Mouse (Mus musculus): Measurements from ENCODE around the gene Leng1. TPM values are rescaled to one million over a fixed set of nuclear protein-coding genes. Genes with fewer than 3 reads are reported as not detected.

Leng1 gene
- polyA plus RNA-seq, 1 experiment from 2014 or later, result 13.1 TPM

DNA sequence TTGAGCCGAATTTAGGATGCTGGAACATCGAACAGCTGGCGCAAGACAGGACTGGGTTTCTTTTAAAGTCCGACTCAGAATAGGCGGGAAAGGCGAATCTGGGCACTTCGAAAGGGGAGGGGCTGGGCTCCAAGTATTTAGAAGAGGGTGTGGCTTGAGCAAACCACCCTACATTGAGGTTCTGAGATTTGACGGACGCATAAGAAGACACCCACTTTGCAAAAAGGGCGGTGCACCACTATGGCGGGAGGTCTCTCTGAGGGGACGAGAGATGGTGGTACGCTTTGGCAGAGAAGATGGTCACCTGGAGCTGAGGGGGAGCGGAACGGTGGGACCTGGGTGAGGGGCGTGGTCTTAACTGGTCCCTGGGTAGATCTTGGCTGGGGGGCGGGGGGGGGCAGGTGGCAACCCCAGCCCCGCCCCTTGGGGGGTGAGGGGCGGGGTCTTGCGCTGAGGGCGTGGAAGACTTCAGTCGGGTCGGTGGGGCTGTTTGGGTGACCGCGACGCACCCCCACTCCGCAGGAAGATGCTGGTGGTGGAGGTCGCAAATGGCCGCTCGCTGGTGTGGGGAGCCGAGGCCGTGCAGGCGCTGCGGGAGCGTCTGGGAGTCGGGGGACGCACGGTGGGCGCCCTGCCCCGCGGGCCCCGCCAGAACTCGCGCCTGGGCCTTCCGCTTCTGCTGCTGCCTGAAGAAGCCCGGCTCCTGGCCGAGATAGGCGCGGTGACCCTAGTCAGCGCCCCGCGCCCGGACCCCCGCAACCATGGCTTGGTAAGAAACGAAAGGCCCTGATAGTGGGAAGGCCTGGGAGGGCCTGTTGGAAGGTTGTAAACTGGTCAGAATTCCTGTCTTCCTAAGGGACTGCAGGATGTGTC lies 28.7 kb upstream of the Leng1 start:
- Histone ChIP-seq H3K9ac (ENCODE audit: low read length) (peak overlapping the region; percentile 84), H3K27ac (ENCODE audit: low read depth) (peak overlapping the region; percentile 97), H3K36me3 (ENCODE audit: control insufficient read depth, insufficient read depth, low read length) (peaks cover 47% of the 10 kb centered on the region), H3K4me3 (ENCODE audit: low read depth, low read length) (peak overlapping the region; percentile 79), H3K4me2 (ENCODE audit: low read length) (peak overlapping the region; percentile 77), H3K9me3 (ENCODE audit: control insufficient read depth, low read length) (no peaks in the 10 kb centered on the region), H3K27me3 (replicated peaks; ENCODE audit: control insufficient read depth, insufficient read depth, low read length) (no peaks in the 10 kb centered on the region), H3K4me1 (replicated peaks; ENCODE audit: control insufficient read depth, insufficient read depth, low read length) (peaks cover 12% of the 10 kb centered on the region)
- under 1% methylated on average over 43 of the region's 55 CpGs for WGBS
- ATAC-seq (replicated peaks; ENCODE audit: low FRiP score, low TSS enrichment, low read depth), result peak; percentile 70
- peak; percentile 89 for DNase-seq (ENCODE audit: low spot score)

DNA sequence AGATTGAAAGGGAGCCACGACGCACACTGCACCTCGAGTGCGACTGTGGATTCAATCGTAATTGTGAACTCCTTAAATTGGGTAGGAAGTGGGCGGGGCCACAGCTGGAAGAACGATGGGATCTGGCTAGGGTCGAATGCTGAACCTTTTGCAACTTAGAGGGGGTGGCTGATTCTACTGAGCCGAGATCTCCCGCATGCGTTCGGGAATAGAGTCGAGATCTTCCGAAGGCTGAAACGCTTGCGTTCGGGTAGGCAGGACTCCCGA lies 28.1 kb upstream of the Leng1 start:
- Histone ChIP-seq H3K27me3 (replicated peaks; ENCODE audit: control insufficient read depth, insufficient read depth, low read length) (no peaks in the 10 kb centered on the region), H3K36me3 (ENCODE audit: control insufficient read depth, insufficient read depth, low read length) (peaks cover 43% of the 10 kb centered on the region), H3K4me2 (ENCODE audit: low read length) (peak overlapping the region; percentile 77), H3K9ac (ENCODE audit: low read length) (peak overlapping the region; percentile 84), H3K27ac (ENCODE audit: low read depth) (peak overlapping the region; percentile 97), H3K4me1 (replicated peaks; ENCODE audit: control insufficient read depth, insufficient read depth, low read length) (peaks cover 12% of the 10 kb centered on the region), H3K4me3 (ENCODE audit: low read depth, low read length) (peak overlapping the region; percentile 79), H3K9me3 (ENCODE audit: control insufficient read depth, low read length) (no peaks in the 10 kb centered on the region)
- DNase-seq (ENCODE audit: low spot score) (no peak), ATAC-seq (replicated peaks; ENCODE audit: low FRiP score, low TSS enrichment, low read depth) (no peak)
- WGBS, result under 1% methylated on average over 18 of the region's 18 CpGs

DNA sequence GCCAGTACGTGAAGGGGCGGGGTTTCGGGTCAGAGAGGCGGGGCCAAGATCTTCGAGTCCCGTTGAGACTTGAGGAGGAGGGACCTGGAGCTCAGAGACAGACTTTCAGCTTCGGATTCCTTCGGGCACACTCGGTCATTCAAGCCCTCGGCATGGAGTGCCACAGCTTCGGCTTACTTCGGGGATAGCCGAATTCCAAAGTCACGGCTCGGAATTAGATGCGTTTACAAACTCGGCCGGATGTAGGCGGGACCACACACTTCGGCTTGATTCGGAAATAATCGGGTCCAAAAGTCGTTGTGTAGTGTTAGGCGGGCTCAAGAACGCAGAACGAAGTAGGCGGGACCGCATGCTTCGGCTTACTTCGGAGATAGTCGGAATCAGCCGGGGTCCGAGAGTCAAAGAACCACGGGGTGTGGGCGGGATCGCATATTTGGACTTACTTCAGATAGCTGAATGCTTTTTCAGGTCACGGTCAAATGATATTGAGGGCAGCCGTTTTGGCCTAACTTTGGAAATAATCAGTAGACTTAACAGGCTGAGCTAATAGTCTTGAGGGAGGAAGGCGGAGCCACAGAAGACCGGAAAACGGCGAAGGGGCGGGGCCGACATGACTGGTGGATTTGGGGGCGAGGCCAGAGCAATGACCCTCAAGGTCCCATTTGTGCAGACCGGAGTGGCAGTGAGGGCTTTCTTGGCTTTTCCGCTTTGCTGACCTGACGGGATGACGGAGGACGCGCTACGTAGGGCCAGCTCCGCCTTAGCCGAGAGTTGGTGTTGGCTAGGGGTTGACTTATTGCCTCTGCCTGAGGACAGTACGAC lies 27.6 kb upstream of the Leng1 start, which contains the start of gene Mboat7:
TSS of gene Mboat7 (minus strand) at position 537 of the 822 bp plus-strand sequence.
- peak; percentile 98 for DNase-seq (ENCODE audit: low spot score)
- peaks cover 12% of the 10 kb centered on the region for H3K4me1 ChIP-seq (replicated peaks; ENCODE audit: control insufficient read depth, insufficient read depth, low read length)
- no peaks in the 10 kb centered on the region for H3K27me3 ChIP-seq (replicated peaks; ENCODE audit: control insufficient read depth, insufficient read depth, low read length)
- peak within 1 kb of the TSS; percentile 97 for H3K27ac ChIP-seq (ENCODE audit: low read depth)
- no peaks in the 10 kb centered on the region for H3K9me3 ChIP-seq (ENCODE audit: control insufficient read depth, low read length)
- H3K4me2 ChIP-seq (ENCODE audit: low read length), result peak within 1 kb of the TSS; percentile 77
- ATAC-seq (replicated peaks; ENCODE audit: low FRiP score, low TSS enrichment, low read depth), result peak; percentile 88
- 1% methylated on average over 55 of the region's 55 CpGs for WGBS
- H3K9ac ChIP-seq (ENCODE audit: low read length), result peak within 1 kb of the TSS; percentile 84
- H3K4me3 ChIP-seq (ENCODE audit: low read depth, low read length), result peak within 1 kb of the TSS; percentile 79
- H3K36me3 ChIP-seq (ENCODE audit: control insufficient read depth, insufficient read depth, low read length), result peaks cover 43% of the 10 kb centered on the region

DNA sequence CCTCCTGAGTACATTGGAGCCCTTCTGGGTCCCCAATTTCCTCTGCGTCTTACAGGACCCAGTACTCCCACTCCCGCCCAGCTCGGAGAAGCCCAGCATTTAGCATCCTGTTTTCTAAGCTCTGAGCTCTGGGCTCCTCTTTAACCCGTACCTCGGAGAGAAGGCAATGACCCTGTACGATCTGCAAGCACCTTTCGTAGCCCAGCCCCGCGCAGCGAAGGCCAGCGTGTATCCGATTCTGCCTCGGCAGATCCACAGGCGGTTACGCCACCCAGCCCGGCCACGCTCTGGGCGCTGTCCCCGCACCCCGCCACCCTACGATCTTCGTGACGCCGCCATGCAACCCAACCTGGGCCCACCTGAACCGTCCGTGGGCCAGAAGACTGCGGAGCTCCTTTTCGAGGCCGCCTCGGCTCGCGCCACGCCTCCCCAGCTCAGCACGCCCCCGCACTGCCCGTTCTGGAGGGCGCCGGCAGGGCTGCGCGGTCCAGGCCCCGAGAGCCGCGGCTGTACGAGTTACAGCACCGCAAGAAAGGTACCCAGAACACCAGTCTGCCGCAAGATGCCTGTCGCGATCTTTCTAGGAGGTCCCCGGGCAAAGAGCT lies 26.8 kb upstream of the Leng1 start, which contains the start of gene Tsen34:
TSS of gene Tsen34 (plus strand) at position 482 of the 605 bp plus-strand sequence.
- DNase-seq (ENCODE audit: low spot score) (peak; percentile 98), ATAC-seq (replicated peaks; ENCODE audit: low FRiP score, low TSS enrichment, low read depth) (peak; percentile 59; the same call in 1 of the 2 replicates)
- Histone ChIP-seq H3K4me2 (ENCODE audit: low read length) (peak within 1 kb of the TSS; percentile 77), H3K27me3 (replicated peaks; ENCODE audit: control insufficient read depth, insufficient read depth, low read length) (no peaks in the 10 kb centered on the region), H3K9me3 (ENCODE audit: control insufficient read depth, low read length) (no peaks in the 10 kb centered on the region), H3K4me3 (ENCODE audit: low read depth, low read length) (peak within 1 kb of the TSS; percentile 79), H3K27ac (ENCODE audit: low read depth) (peak within 1 kb of the TSS; percentile 97), H3K9ac (ENCODE audit: low read length) (peak within 1 kb of the TSS; percentile 84), H3K4me1 (replicated peaks; ENCODE audit: control insufficient read depth, insufficient read depth, low read length) (peaks cover 12% of the 10 kb centered on the region), H3K36me3 (ENCODE audit: control insufficient read depth, insufficient read depth, low read length) (peaks cover 42% of the 10 kb centered on the region)
- WGBS, result under 1% methylated on average over 48 of the region's 49 CpGs

DNA sequence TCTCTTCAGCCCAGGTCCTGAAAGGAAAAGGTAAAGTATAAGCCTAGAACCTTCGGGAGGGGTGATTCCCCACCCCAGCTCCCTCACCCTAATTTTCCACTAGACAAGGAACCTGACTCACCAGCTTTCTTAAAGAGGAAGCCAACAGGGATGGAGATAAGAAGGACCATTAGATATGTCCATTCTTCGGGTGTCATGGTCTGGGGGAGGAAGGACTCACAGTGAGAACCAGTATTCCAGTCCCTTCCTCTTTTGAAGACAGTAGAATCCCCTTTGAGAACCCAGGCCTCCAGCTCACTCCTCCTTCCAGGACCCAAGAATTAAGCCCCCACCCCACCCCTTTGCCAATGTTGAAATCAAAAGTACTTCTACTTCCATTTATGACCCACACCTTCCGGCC lies 26.3 kb upstream of the Leng1 start:
- Histone ChIP-seq H3K27me3 (replicated peaks; ENCODE audit: control insufficient read depth, insufficient read depth, low read length) (no peaks in the 10 kb centered on the region), H3K27ac (ENCODE audit: low read depth) (peak overlapping the region; percentile 97; the same call in 1 of the 2 replicates), H3K9ac (ENCODE audit: low read length) (peak overlapping the region; percentile 84), H3K4me2 (ENCODE audit: low read length) (peak overlapping the region; percentile 77), H3K9me3 (ENCODE audit: control insufficient read depth, low read length) (no peaks in the 10 kb centered on the region), H3K4me1 (replicated peaks; ENCODE audit: control insufficient read depth, insufficient read depth, low read length) (peaks cover 12% of the 10 kb centered on the region), H3K4me3 (ENCODE audit: low read depth, low read length) (peak overlapping the region; percentile 79), H3K36me3 (ENCODE audit: control insufficient read depth, insufficient read depth, low read length) (peaks cover 42% of the 10 kb centered on the region)
- DNase-seq (ENCODE audit: low spot score) (no peak), ATAC-seq (replicated peaks; ENCODE audit: low FRiP score, low TSS enrichment, low read depth) (no peak)
- 29% methylated on average over 3 of the region's 3 CpGs for whole genome bisulfite sequencing

DNA sequence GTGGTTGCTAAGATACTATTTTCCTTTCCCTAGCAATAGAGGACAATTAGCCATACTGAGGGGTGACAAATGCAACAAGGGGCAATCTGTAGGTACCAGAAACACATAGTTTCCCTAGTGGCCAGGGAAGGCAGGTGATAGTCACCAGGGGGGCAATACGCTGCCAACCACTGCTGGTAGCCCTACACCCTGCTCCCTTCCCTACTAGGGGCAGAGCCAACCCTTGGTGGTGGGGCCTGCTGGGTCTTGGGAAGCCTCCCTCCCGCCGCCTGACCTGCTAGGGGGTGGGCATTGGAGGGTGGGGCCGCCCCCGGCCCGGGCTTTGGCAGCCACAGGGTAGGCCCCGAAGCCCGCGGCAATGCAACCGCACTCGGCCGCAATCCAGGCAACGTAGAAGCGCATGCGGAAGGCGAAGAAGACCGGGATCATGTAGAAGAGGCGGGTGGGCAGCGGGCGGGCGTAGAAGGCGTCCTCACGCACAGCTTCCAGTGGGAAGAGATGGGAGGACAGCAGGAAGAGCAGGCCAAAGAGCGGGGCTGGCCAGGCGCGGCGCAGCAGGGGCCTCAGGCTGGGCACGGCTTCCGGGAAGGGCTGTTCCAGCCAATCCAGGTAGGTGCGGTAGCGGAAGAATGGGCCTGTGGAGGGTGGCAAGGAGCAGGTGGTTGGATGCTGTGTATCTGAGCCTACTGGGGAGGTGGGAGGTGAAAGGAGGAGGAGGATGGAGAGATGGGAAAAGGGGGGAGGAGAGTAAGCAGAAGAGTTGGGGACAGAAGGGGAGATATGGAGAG lies 20.0 kb upstream of the Leng1 start:
- H3K4me3 ChIP-seq (ENCODE audit: low read depth, low read length), result no peak overlapping the region
- no peaks in the 10 kb centered on the region for H3K9me3 ChIP-seq (ENCODE audit: control insufficient read depth, low read length)
- H3K27ac ChIP-seq (ENCODE audit: low read depth), result no peak overlapping the region
- ATAC-seq (replicated peaks; ENCODE audit: low FRiP score, low TSS enrichment, low read depth) (no peak), DNase-seq (ENCODE audit: low spot score) (no peak)
- H3K9ac ChIP-seq (ENCODE audit: low read length), result no peak overlapping the region
- WGBS, result 86% methylated on average over 31 of the region's 31 CpGs
- H3K27me3 ChIP-seq (replicated peaks; ENCODE audit: control insufficient read depth, insufficient read depth, low read length), result no peaks in the 10 kb centered on the region
- H3K4me1 ChIP-seq (replicated peaks; ENCODE audit: control insufficient read depth, insufficient read depth, low read length), result no peaks in the 10 kb centered on the region
- H3K4me2 ChIP-seq (ENCODE audit: low read length), result no peak overlapping the region
- H3K36me3 ChIP-seq (ENCODE audit: control insufficient read depth, insufficient read depth, low read length), result peaks cover 58% of the 10 kb centered on the region

DNA sequence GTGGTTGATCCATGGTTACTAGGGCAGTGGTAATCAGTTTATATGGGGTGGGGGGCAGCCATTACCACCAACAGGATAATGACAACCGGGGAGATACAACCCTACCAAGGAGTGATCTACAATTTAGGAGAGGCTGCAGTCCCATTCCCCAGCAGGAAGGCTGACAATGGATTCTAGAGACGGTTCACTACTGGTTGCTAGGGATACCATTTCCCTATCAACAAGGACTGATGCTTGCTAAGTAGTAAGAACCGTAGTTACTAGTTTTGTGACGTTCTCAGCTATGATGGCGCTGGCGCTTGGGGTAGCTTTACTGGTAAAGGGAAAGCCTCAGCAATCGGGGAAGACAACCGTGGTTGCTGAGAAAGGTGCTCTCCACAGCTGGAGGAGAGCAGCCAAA lies 19.1 kb upstream of the Leng1 start:
- H3K4me3 ChIP-seq (ENCODE audit: low read depth, low read length), result no peak overlapping the region
- WGBS, result 91% methylated on average over 8 of the region's 8 CpGs
- no peak overlapping the region for H3K27ac ChIP-seq (ENCODE audit: low read depth)
- H3K4me1 ChIP-seq (replicated peaks; ENCODE audit: control insufficient read depth, insufficient read depth, low read length), result no peaks in the 10 kb centered on the region
- DNase-seq (ENCODE audit: low spot score), result no peak
- no peaks in the 10 kb centered on the region for H3K9me3 ChIP-seq (ENCODE audit: control insufficient read depth, low read length)
- no peak overlapping the region for H3K9ac ChIP-seq (ENCODE audit: low read length)
- H3K4me2 ChIP-seq (ENCODE audit: low read length), result no peak overlapping the region
- H3K36me3 ChIP-seq (ENCODE audit: control insufficient read depth, insufficient read depth, low read length), result peaks cover 52% of the 10 kb centered on the region
- ATAC-seq (replicated peaks; ENCODE audit: low FRiP score, low TSS enrichment, low read depth), result no peak
- H3K27me3 ChIP-seq (replicated peaks; ENCODE audit: control insufficient read depth, insufficient read depth, low read length), result no peaks in the 10 kb centered on the region

Measured in intestine, embryonic 14.5 days (tissue).